Comparison of ENCODE assay signal across 12 mouse cellular contexts in genomic region chr3:50569565-50569964, GRCm38 (mm10).
A peak's percentile ranks its signal among the peaks of the same experiment; 100 is the strongest.
DNase-seq lines count a peak whose midpoint lies in the region; ATAC-seq and TF ChIP-seq lines count a peak whose summit lies in the region.
"Had no signal": no experiment of that assay in that cellular context is flagged by ENCODE, and none has a peak within 500 bp of the region (broad histone marks: within the 10 kb centered on the region; RNA-seq: fewer than 3 reads in every experiment).

No protein-coding gene starts in this region.

- H3K9ac ChIP-seq in forebrain, postnatal 0 days: no peak overlapping the region
- H3K9ac ChIP-seq in forebrain, embryonic 11.5 days (ENCODE audit: low read length): no peak overlapping the region
- no peak overlapping the region for H3K9ac ChIP-seq in liver, embryonic 11.5 days (ENCODE audit: low read depth, low read length)
- H3K9ac ChIP-seq in intestine, postnatal 0 days (ENCODE audit: low read depth, low read length): no peak overlapping the region
- H3K9ac ChIP-seq: hindbrain, embryonic 15.5 days; lung, embryonic 15.5 days had no signal

- 86% methylated on average over 10 of the region's 10 CpGs for WGBS in forebrain, postnatal 0 days
- 92% methylated on average over 10 of the region's 10 CpGs for WGBS in forebrain, embryonic 11.5 days
- 80% methylated on average over 10 of the region's 10 CpGs for WGBS in liver, embryonic 11.5 days
- WGBS in intestine, postnatal 0 days: 82% methylated on average over 10 of the region's 10 CpGs
- 93% methylated on average over 10 of the region's 10 CpGs for WGBS in hindbrain, embryonic 10.5 days

- no peak; the same call in 1 of the 2 replicates for ATAC-seq in forebrain, postnatal 0 days
- no peak for ATAC-seq in forebrain, embryonic 11.5 days (replicated peaks; ENCODE audit: low FRiP score)
- no peak for ATAC-seq in liver, embryonic 11.5 days (replicated peaks; ENCODE audit: low FRiP score)
- no peak for ATAC-seq in intestine, postnatal 0 days

- no peak overlapping the region for H3K4me3 ChIP-seq in forebrain, postnatal 0 days (ENCODE audit: low read depth, low read length)
- H3K4me3 ChIP-seq in forebrain, embryonic 11.5 days (ENCODE audit: low read depth, low read length): no peak overlapping the region
- H3K4me3 ChIP-seq in liver, embryonic 11.5 days (ENCODE audit: low read depth, low read length): no peak overlapping the region
- H3K4me3 ChIP-seq in intestine, postnatal 0 days (ENCODE audit: low read depth, low read length): no peak overlapping the region
- no peak overlapping the region for H3K4me3 ChIP-seq in hindbrain, embryonic 10.5 days
- H3K4me3 ChIP-seq: heart, adult 2 months; hindbrain, embryonic 15.5 days; lung, embryonic 15.5 days had no signal

- no peaks in the 10 kb centered on the region for H3K27me3 ChIP-seq in forebrain, postnatal 0 days (ENCODE audit: insufficient read depth, low read length)
- no peaks in the 10 kb centered on the region for H3K27me3 ChIP-seq in forebrain, embryonic 11.5 days (ENCODE audit: control insufficient read depth, insufficient read depth, low read length)
- no peaks in the 10 kb centered on the region for H3K27me3 ChIP-seq in liver, embryonic 11.5 days (replicated peaks; ENCODE audit: control insufficient read depth, insufficient read depth, low read length)
- H3K27me3 ChIP-seq in intestine, postnatal 0 days (replicated peaks; ENCODE audit: control insufficient read depth, insufficient read depth, low read length): no peaks in the 10 kb centered on the region
- no peaks in the 10 kb centered on the region for H3K27me3 ChIP-seq in hindbrain, embryonic 10.5 days (ENCODE audit: insufficient read depth, poor library complexity, severe bottlenecking)
- H3K27me3 ChIP-seq: hindbrain, embryonic 15.5 days; lung, embryonic 15.5 days had no signal

- peak; percentile 53 for DNase-seq in forebrain, postnatal 0 days
- DNase-seq in forebrain, embryonic 11.5 days (ENCODE audit: low spot score): no peak
- DNase-seq in liver: peak; percentile 9
- DNase-seq in liver, embryonic 11.5 days (ENCODE audit: low spot score): no peak
- DNase-seq in adrenal gland, postnatal 36 days: peak; percentile 77
- peak; percentile 21 to 25 for DNase-seq in right cerebral cortex, adult 2 months (ENCODE audit: low spot score in 2 of 2)
- DNase-seq in hindbrain, embryonic 10.5 days (ENCODE audit: low spot score): no peak
- DNase-seq: B cell, adult 2 months; heart, adult 2 months had no signal

- no peak for TF ChIP-seq CTCF in forebrain, postnatal 0 days (IDR thresholded peaks at IDR 0.05; ENCODE audit: low read depth)
- TF ChIP-seq CTCF in intestine, postnatal 0 days (IDR thresholded peaks at IDR 0.05; ENCODE audit: low read depth): no peak

- no peak overlapping the region for H3K4me2 ChIP-seq in forebrain, postnatal 0 days (ENCODE audit: low read depth)
- H3K4me2 ChIP-seq in forebrain, embryonic 11.5 days (ENCODE audit: low read depth, low read length, severe bottlenecking): no peak overlapping the region
- H3K4me2 ChIP-seq in liver, embryonic 11.5 days: no peak overlapping the region
- no peak overlapping the region for H3K4me2 ChIP-seq in intestine, postnatal 0 days (replicated peaks; ENCODE audit: low read depth)
- H3K4me2 ChIP-seq: hindbrain, embryonic 15.5 days; lung, embryonic 15.5 days had no signal

- H3K36me3 ChIP-seq in forebrain, postnatal 0 days (ENCODE audit: insufficient read depth): no peaks in the 10 kb centered on the region
- no peaks in the 10 kb centered on the region for H3K36me3 ChIP-seq in forebrain, embryonic 11.5 days (ENCODE audit: control insufficient read depth, insufficient read depth, low read length)
- no peaks in the 10 kb centered on the region for H3K36me3 ChIP-seq in liver, embryonic 11.5 days (ENCODE audit: control insufficient read depth, insufficient read depth, low read length)
- no peaks in the 10 kb centered on the region for H3K36me3 ChIP-seq in intestine, postnatal 0 days (ENCODE audit: control insufficient read depth, insufficient read depth)
- no peaks in the 10 kb centered on the region for H3K36me3 ChIP-seq in hindbrain, embryonic 10.5 days
- H3K36me3 ChIP-seq: hindbrain, embryonic 15.5 days; lung, embryonic 15.5 days had no signal

- H3K27ac ChIP-seq in forebrain, postnatal 0 days (ENCODE audit: low read depth, low read length): no peak overlapping the region
- H3K27ac ChIP-seq in forebrain, embryonic 11.5 days (ENCODE audit: low read depth, low read length): no peak overlapping the region
- H3K27ac ChIP-seq in liver, embryonic 11.5 days (ENCODE audit: low read depth, low read length): no peak overlapping the region
- H3K27ac ChIP-seq in intestine, postnatal 0 days (ENCODE audit: low read depth, low read length): no peak overlapping the region
- H3K27ac ChIP-seq in hindbrain, embryonic 10.5 days: no peak overlapping the region
- H3K27ac ChIP-seq: heart, adult 2 months; hindbrain, embryonic 15.5 days; lung, embryonic 15.5 days had no signal

- no peaks in the 10 kb centered on the region for H3K9me3 ChIP-seq in forebrain, postnatal 0 days (ENCODE audit: low read length)
- H3K9me3 ChIP-seq in forebrain, embryonic 11.5 days (ENCODE audit: control insufficient read depth, low read length): no peaks in the 10 kb centered on the region; the same call in 1 of the 2 replicates
- H3K9me3 ChIP-seq in liver, embryonic 11.5 days (ENCODE audit: control insufficient read depth, low read length): no peaks in the 10 kb centered on the region; the same call in 1 of the 2 replicates
- H3K9me3 ChIP-seq in intestine, postnatal 0 days (ENCODE audit: control insufficient read depth): no peaks in the 10 kb centered on the region
- 0 out of 2 replicates have a peak, but pooled peaks cover 4% of the 10 kb centered on the region for H3K9me3 ChIP-seq in hindbrain, embryonic 10.5 days
- H3K9me3 ChIP-seq: hindbrain, embryonic 15.5 days; lung, embryonic 15.5 days had no signal

- no peaks in the 10 kb centered on the region for H3K4me1 ChIP-seq in forebrain, postnatal 0 days (ENCODE audit: insufficient read depth)
- no peaks in the 10 kb centered on the region for H3K4me1 ChIP-seq in forebrain, embryonic 11.5 days (replicated peaks; ENCODE audit: control insufficient read depth, insufficient read depth, low read length)
- H3K4me1 ChIP-seq in liver, embryonic 11.5 days (replicated peaks; ENCODE audit: control insufficient read depth, insufficient read depth, low read length): no peaks in the 10 kb centered on the region
- no peaks in the 10 kb centered on the region for H3K4me1 ChIP-seq in intestine, postnatal 0 days (replicated peaks; ENCODE audit: control insufficient read depth, insufficient read depth, low read length)
- no peaks in the 10 kb centered on the region for H3K4me1 ChIP-seq in hindbrain, embryonic 10.5 days (replicated peaks)
- H3K4me1 ChIP-seq: hindbrain, embryonic 15.5 days; lung, embryonic 15.5 days had no signal

Comparison
In these comparisons a context has a peak if more than half of its experiments do, and no peak if none do; other contexts are left out.
1. DNase-seq: peak in forebrain, postnatal 0 days (single experiment), liver (single experiment), adrenal gland, postnatal 36 days (2 of 2) and right cerebral cortex, adult 2 months (2 of 2); none in forebrain, embryonic 11.5 days (single experiment), liver, embryonic 11.5 days (single experiment) and hindbrain, embryonic 10.5 days (single experiment).